Mouse (Mus musculus): Measurements from ENCODE around the gene Dedd. TPM values are rescaled to one million over a fixed set of nuclear protein-coding genes. Genes with fewer than 3 reads are reported as not detected.

Dedd gene
- total and polyA plus RNA-seq, 2 experiments from 2014 or later: 31.1 to 44.6 TPM

DNA sequence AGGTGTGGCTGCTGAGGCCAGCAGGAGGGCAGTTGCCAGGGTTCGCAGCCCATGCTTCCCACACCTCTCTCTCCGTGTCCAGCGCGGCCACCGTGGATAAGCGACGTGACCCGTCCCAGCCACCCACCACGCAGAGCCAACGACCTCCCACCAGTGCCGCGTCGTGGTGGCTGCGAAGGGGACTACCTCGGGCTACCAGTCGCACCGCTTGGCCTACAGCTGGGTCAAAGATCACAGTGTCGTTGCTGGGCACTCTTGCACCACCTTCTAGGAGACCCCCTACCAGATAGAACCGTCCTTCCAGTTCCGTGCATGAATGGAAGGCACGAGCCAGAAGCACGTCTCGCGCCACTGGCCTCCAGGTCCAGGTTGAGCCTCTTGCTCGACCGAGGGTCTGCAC is 31.3 kb downstream of the Dedd start:
- peak overlapping the region; percentile 97 for H3K4me2 ChIP-seq (ENCODE audit: low read depth)
- no peaks in the 10 kb centered on the region for H3K27me3 ChIP-seq (ENCODE audit: insufficient read depth, low read length)
- peak overlapping the region; percentile 51 for H3K9ac ChIP-seq
- ATAC-seq: peak; percentile 19
- peak overlapping the region; percentile 42 for H3K4me3 ChIP-seq (ENCODE audit: low read depth, low read length)
- DNase-seq: no peak
- H3K27ac ChIP-seq (ENCODE audit: low read depth, low read length): peak overlapping the region; percentile 80
- H3K36me3 ChIP-seq (ENCODE audit: insufficient read depth): peaks cover 20% of the 10 kb centered on the region
- H3K9me3 ChIP-seq (ENCODE audit: low read length): no peaks in the 10 kb centered on the region
- TF ChIP-seq CTCF (IDR thresholded peaks at IDR 0.05; ENCODE audit: low read depth): no peak
- H3K4me1 ChIP-seq (ENCODE audit: insufficient read depth): no peaks in the 10 kb centered on the region
- WGBS: 5% methylated on average over 26 of the region's 26 CpGs

DNA sequence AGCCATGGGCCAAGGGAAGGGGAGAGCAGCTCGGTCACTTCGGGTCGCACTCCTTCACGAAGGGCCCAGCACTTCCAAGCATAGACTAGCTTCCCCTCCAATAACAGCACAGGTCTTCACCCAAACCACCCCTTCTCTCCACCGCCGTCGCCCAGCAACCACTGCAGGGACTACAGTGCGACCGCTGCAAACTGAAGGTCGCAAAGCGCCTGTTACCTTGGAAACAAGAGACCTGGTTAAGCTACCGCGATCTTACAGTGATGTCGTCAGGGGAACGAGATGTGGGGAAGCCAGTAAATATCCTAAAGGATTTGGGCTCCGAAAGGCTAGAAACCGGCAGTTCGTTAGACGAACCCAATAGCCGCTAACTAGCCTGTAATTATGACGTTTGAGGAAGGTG is 31.7 kb downstream of the Dedd start, which contains the start of gene Klhdc9:
Klhdc9 (minus strand) TSS at position 143 of the 400 bp plus-strand sequence.
- H3K36me3 ChIP-seq (ENCODE audit: insufficient read depth): peaks cover 20% of the 10 kb centered on the region
- H3K9me3 ChIP-seq (ENCODE audit: low read length): no peaks in the 10 kb centered on the region
- peak within 1 kb of the TSS; percentile 51 for H3K9ac ChIP-seq
- peak within 1 kb of the TSS; percentile 42 for H3K4me3 ChIP-seq (ENCODE audit: low read depth, low read length)
- 1% methylated on average over 21 of the region's 21 CpGs for WGBS
- no peaks in the 10 kb centered on the region for H3K4me1 ChIP-seq (ENCODE audit: insufficient read depth)
- H3K27me3 ChIP-seq (ENCODE audit: insufficient read depth, low read length): no peaks in the 10 kb centered on the region
- peak within 1 kb of the TSS; percentile 82 for H3K27ac ChIP-seq (ENCODE audit: low read depth, low read length)
- H3K4me2 ChIP-seq (ENCODE audit: low read depth): peak within 1 kb of the TSS; percentile 97
- no peak for TF ChIP-seq CTCF (IDR thresholded peaks at IDR 0.05; ENCODE audit: low read depth)
- ATAC-seq (peak; percentile 98), DNase-seq (peak; percentile 98)

GRCm38 (mm10) chr1:171361106-171362103 is 32.5 kb downstream of the Dedd start:
- H3K36me3 ChIP-seq (ENCODE audit: insufficient read depth): peaks cover 20% of the 10 kb centered on the region
- ATAC-seq: peak; percentile 76
- H3K4me3 ChIP-seq (ENCODE audit: low read depth, low read length): peak overlapping the region; percentile 42
- peak overlapping the region; percentile 51 for H3K9ac ChIP-seq
- WGBS: 32% methylated on average over 16 of the region's 16 CpGs
- no peaks in the 10 kb centered on the region for H3K27me3 ChIP-seq (ENCODE audit: insufficient read depth, low read length)
- peak; percentile 88 for TF ChIP-seq CTCF (IDR thresholded peaks at IDR 0.05; ENCODE audit: low read depth)
- H3K4me1 ChIP-seq (ENCODE audit: insufficient read depth): no peaks in the 10 kb centered on the region
- H3K27ac ChIP-seq (ENCODE audit: low read depth, low read length): peak overlapping the region; percentile 82
- peak; percentile 91 for DNase-seq
- H3K4me2 ChIP-seq (ENCODE audit: low read depth): peak overlapping the region; percentile 97
- no peaks in the 10 kb centered on the region for H3K9me3 ChIP-seq (ENCODE audit: low read length)

DNA sequence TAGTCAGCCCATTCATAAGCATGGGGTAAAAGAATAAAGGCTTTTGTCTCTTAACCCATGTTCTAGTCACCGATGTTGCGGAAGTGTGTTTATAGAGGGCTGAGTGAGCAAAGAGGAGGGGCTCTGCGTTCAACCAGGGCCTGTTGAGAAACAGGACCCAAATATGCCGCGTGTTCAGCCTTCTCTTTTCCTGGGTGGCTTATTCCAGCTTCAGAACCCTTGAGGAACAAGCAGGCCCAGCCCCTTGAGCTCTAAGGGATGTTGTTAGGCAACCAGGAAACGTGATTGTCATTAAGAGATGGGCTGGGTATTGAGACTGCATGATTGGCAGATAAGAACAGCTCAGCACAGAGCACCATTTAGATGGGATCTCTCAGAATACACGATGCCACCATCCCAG is 37.0 kb downstream of the Dedd start:
- Histone ChIP-seq H3K27ac (ENCODE audit: low read depth, low read length) (no peak overlapping the region), H3K27me3 (ENCODE audit: insufficient read depth, low read length) (no peaks in the 10 kb centered on the region), H3K4me2 (ENCODE audit: low read depth) (no peak overlapping the region), H3K4me3 (ENCODE audit: low read depth, low read length) (no peak overlapping the region), H3K36me3 (ENCODE audit: insufficient read depth) (no peaks in the 10 kb centered on the region), H3K4me1 (ENCODE audit: insufficient read depth) (no peaks in the 10 kb centered on the region), H3K9ac (no peak overlapping the region), H3K9me3 (ENCODE audit: low read length) (no peaks in the 10 kb centered on the region)
- 54% methylated on average over 7 of the region's 7 CpGs for WGBS
- no peak for TF ChIP-seq CTCF (IDR thresholded peaks at IDR 0.05; ENCODE audit: low read depth)
- peak; percentile 50 for ATAC-seq
- DNase-seq: no peak

DNA sequence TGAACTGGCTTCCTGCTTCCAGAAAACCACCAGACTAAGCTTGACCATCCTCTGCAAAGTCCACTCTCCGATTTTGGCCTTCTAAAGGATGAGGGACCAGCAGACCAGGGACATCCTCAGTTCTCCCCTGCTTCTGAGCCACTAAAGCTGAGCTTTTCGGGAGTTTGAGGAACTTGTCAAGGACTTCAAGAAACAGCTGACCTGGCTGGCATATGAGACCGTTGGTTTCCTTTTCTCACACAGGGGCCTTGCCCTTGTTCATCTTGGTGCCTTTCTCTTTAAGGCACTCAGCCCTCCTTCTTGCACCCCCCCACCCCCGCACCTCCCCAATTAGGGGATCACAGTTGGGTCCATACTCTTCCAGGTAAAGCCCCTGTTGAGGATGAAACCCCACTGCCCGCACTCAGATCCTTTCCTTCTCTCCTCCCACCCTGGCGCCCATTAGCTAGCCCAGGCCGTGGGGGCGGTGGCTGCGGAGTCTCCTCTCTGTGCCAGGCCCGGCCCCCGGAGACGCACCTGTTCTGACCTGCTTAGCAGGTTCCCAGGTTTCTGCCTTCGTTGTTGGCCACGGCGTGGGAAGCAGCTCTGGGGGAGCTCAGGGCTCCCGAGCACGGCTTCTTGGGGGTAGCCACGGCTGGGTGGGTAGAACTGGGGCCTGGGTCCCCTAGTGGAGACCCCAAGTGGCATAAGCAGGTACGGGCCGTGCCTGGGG is 41.1 kb downstream of the Dedd start, which contains the start of gene Nectin4:
Nectin4 (plus strand) TSS at position 255 of the 712 bp plus-strand sequence.
- H3K9ac ChIP-seq: no peak within 1 kb of the TSS
- DNase-seq: no peak
- no peak within 1 kb of the TSS for H3K4me3 ChIP-seq (ENCODE audit: low read depth, low read length)
- ATAC-seq: no peak
- no peaks in the 10 kb centered on the region for H3K4me1 ChIP-seq (ENCODE audit: insufficient read depth)
- H3K9me3 ChIP-seq (ENCODE audit: low read length): no peaks in the 10 kb centered on the region
- no peak for TF ChIP-seq CTCF (IDR thresholded peaks at IDR 0.05; ENCODE audit: low read depth)
- 34% methylated on average over 20 of the region's 20 CpGs for WGBS
- no peaks in the 10 kb centered on the region for H3K27me3 ChIP-seq (ENCODE audit: insufficient read depth, low read length)
- no peak within 1 kb of the TSS for H3K4me2 ChIP-seq (ENCODE audit: low read depth)
- H3K36me3 ChIP-seq (ENCODE audit: insufficient read depth): no peaks in the 10 kb centered on the region
- H3K27ac ChIP-seq (ENCODE audit: low read depth, low read length): no peak within 1 kb of the TSS

DNA sequence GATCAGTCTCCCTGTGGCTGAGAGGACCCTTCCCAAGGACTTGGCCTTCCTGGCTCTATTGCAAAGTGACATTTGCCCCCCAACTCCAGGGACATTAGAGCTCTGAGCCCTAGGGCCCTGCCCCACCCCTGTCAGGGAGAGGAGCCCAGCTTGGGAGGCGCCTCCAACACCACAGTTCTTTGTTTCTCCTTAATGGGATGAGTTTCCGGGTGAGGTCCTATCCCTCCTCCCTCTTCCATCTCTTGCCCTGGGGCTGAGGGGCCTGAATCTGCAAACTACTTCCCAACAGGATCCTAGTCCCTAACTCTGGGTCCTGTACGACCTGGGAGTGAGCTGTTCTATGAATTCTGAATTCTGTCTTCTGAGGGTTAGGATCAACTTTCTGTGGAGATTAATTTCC is 43.9 kb downstream of the Dedd start:
- Histone ChIP-seq H3K4me1 (ENCODE audit: insufficient read depth) (no peaks in the 10 kb centered on the region), H3K4me2 (ENCODE audit: low read depth) (no peak overlapping the region), H3K36me3 (ENCODE audit: insufficient read depth) (no peaks in the 10 kb centered on the region), H3K27me3 (ENCODE audit: insufficient read depth, low read length) (no peaks in the 10 kb centered on the region), H3K27ac (ENCODE audit: low read depth, low read length) (no peak overlapping the region), H3K4me3 (ENCODE audit: low read depth, low read length) (no peak overlapping the region), H3K9me3 (ENCODE audit: low read length) (no peaks in the 10 kb centered on the region), H3K9ac (no peak overlapping the region)
- 48% methylated on average over 3 of the region's 3 CpGs for WGBS
- DNase-seq (no peak), ATAC-seq (no peak)
- no peak for TF ChIP-seq CTCF (IDR thresholded peaks at IDR 0.05; ENCODE audit: low read depth)
